Mouse (Mus musculus) spleen, postnatal 10 days (tissue): ENCODE data around the gene Ak4.
A peak's percentile ranks its signal among the peaks of the same experiment; 100 is the strongest.

Experiments
- DNase-seq, 2 experiments: peaks; one replicate each; pipeline ENCODE4 v3.0.0; 2021 to 2022; ENCODE audit warnings: low spot score in 2 of 2

Gene Ak4

DNA sequence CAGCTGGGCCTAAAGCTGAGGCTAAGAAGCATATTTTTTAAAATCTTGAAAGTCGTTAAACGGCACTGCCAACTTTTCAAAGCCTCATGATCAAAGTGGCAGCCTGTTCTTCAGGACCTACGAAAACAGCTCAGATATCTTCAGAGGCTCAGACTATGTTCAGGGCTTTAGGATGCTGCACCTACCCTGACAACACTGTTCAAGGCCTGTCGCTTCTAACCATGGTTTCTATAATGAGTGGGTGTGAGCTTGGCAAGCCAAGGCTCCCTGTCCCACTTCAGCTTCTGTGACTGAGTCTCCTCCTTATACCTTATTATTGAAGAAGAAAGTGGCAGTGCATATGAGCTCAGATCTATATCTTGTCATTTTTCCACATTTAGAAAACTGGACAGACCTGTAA, 40.3 kb downstream of the Ak4 start:
- DNase-seq, result no peak

DNA sequence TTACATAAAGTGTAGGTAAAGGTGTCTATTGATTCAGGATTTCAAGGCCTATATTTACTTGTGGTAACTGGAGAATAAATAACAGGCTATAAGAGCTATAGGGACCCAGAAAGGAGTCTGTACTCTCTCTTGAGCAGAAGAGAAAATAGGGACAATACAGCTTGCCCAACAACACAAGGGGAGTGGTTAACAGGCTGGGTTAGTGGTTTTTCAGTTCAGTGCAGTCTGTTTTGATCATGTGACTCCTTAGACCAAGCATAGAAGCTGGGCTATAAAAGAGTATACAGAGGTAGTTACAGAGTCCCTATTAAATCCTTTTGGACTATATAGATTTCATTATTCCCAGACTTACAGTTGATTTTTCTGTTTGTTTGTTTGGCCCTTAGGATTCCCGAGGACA, 41.0 kb downstream of the Ak4 start:
- DNase-seq, result no peak

DNA sequence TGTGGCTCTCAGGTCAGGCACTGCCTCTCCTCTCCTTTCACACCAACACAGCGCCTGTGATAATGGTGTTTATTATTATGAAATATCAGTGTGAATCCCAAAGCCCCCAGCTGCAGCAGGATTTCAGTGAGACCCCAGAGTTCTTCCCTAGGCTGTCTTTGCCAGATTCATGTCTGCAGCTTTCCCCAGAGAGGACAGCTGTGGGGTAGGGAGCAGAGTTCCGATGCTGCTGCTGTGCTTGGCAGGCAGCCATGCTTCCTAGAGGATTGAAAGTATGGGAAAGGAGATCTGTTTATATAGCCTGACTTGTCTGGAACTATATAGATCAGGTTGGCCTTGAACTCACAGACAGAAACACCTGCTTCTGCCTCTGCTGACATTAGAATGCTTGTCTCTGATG, 43.0 kb downstream of the Ak4 start:
- DNase-seq, result no peak

DNA sequence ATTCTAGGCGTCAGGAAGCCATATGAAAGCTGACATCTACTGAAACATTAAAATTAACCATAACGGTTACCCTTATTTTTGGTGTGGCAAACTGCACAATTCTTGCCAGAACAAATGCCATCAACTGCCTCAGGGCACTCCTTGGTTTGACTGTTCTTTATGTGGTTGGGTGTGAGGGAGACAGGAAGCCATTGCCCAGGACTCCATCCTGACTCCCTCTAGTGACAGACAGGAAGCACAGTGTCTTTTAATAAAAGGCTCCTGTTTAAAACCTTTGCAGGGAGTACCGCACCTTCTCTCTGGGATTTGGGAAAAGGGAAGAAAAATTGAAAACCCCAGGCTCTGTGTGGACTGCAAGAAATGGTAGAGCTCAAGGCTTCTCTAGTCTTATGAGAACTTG, 47.2 kb downstream of the Ak4 start:
- no peak for DNase-seq

DNA sequence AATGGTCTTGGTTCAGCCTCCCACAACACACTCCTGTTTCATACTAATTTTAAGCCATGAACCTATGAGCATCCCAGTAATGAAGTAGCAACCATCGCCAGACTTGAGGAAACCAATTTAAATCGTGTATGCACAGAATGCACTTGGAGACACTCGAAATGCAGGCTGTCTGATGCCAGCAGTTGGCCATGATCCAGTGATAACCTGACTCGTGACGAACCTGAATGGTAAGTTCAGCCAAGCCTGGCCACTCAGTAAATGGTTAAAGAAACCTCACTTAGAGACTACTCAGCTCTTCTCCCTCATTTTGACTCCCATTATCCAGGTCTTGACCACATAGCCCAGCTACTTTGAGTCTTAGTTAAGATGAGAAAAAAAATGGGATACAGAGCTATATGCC, 50.2 kb downstream of the Ak4 start:
- no peak for DNase-seq

DNA sequence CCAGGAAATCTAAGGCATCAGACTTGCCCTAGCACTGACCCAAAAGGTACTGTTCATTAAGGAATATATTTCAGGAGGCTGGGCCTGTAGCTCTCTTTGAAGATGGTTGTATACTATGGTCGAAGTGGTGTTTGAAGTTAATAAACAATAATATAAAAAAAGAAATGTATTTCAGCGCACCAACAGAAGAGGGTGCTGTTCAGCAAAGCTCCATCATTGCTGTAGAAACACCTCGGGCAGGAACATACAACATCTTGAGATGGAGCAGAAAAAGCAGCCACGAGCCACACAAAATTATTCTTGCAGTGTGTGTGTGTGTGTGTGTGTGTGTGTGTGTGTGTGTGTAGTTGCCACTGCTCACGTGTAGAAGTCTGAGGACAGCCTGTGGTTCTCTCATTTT, 51.5 kb downstream of the Ak4 start:
- no peak for DNase-seq

DNA sequence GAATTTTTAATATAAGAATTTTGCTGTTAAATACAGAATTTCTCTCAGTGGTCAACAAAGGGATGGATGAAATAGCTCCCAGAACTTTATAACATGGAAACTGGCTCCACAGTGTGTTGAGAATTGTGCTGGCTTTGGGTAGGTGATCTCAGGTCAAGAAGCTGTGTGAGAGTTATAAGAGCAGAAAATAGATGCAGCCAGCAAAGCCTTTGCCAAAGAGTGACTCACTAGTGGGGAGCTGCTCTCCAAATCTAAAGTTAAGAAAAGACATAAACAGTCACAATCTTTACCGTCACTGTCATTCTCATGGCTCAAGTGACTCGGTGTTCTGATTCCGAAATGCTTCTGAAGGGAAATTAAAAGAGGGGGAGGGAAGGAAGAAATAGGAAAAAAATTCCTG, 53.7 kb downstream of the Ak4 start:
- no peak for DNase-seq

DNA sequence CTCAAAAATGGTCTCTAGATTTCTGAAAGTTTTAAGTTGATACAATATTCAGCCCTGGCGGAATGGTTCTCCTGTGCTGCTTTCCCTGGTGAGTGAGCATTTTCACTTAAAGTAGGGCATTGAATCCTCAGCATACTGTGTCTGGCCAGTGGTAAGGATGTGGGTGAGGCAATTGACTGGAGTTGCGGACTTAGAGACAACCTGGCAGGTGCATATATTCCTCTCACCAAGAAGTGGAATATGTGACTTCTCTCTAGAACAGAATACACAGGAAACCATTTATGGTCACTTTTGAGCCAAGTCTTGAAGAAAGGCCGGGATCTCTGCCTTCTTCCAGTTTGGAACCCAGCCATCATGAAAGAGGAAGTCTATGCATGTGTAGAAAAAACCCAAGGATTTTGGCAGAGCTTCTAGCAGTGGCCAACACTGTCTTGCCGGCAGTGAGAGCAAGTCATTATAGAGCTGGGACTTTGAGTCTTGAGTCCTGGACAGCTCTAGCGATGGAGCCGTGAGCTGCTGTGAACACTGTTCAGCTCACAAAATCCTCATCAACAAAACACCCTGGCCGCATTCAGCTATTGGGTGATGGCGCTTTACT, 71.3 kb downstream of the Ak4 start:
- DNase-seq, result no peak

DNA sequence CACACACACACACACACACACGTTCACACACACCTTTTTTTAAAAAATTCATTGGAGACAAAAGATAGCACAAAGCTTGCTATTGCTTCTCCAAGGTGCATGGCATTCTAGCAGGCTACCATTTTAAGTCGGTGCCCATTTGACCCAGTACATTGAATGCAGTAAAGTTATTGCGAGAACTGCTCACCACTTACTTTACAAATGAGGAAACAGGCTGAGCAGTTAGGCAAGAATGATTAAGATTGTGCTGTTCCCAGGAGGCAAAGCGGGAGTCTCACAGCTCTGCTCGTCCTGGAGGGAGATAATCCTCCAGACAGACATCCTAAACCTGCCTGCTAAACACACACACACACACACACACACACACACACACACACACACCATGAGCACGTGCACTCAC, 72.6 kb downstream of the Ak4 start:
- no peak for DNase-seq

DNA sequence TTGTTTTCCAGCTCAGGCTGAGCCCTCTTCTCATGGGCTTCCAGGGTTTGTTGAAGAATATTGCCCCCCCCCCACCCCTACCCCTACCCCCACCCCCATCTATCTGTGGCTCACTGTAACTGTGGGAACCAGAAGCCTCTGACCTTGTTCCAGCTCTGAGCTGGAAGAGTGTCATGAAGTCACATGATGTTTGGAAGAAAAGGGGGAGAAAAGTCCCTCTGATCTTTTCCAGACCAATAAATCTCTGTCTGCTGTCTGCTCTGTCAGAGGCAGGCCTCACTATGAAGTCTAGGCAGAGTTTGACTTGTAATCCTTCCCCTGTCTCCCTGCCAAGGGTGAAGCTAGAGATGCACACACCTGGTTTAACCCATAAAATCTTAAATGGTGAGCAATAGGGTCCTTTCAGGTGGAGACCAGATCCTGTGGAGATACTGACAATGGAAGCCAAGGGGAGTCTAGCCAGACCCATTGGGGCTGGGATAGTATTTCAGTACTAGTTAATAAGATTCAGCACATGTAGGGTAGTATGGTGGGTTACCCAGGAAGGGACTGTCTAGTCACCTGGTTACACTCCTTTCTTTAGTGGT, 74.6 kb downstream of the Ak4 start:
- no peak for DNase-seq

DNA sequence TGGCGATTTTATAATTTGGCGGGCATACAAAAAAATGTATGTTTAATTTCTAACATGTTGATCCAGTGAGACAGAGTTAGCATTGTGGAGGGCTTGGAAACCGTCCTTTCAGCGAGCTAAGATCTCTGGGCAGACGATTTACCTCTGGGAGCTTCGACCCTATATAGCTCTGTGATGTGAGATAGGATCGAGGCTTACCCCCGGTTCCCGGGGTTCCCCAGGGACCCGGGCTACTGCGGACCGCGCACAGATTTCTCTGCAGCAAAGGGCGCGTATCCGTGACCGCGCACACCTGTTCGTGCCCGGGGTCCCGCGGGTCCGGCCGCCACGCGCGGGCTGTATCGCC, 77.1 kb downstream of the Ak4 start:
- DNase-seq, result no peak

DNA sequence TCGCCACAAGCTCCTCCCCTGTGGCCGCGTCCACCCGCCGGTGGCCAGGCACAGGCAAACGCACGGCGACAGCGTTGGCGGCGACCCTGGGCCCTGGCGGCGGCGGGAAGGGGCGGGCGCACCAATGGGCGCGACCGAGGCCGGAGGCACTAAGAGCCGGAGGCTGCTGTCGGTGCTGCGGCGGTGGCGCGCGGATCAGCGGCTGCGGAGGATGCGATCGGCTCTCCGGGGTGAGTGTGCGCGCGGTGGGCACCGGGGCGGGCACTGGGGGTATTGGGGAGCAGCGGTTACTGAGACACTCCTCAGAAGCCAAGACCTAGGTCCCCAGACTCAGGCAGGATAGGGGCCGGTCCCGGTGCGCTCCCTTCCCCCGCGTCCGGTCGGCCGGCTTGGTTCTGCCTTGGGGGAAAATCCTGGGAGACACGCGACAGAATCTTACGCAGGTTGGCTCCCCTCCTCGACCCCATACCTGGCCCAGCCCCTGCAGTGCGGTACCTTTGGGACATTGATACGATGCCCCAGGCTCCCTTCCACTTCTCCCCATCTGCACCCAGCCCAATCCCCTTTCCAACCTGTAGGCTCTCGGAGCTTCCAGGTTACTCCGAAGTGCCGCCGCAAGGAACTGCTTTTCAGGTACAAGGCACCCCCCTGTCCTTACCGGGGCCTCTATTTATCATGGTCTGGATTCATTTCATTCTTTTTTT, 77.6 kb downstream of the Ak4 start, which contains the start of gene Dnajc6:
Gene Dnajc6, plus strand, starts transcription at position 115 of the 704 bp plus-strand sequence.
- no peak for DNase-seq

DNA sequence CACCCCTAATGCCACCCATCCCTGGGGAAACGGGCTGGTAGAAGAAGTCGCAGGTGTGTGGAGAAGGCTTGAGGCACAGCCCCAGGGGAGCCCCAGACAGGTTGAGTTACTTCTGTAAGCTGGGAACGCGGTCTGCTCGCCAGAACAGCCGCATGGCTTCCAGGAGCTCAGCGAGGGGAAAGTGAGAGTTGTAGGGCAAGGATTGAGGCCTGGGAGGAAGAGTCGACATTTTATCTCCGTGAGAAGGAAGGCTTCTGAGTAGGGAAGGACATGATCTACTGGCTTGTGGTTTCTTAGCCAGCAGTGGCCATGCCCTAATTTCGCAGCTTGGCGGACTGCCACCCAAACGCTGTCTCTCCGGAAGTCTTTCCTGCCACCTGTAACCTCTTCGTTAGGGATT, 78.3 kb downstream of the Ak4 start:
- DNase-seq, result no peak

DNA sequence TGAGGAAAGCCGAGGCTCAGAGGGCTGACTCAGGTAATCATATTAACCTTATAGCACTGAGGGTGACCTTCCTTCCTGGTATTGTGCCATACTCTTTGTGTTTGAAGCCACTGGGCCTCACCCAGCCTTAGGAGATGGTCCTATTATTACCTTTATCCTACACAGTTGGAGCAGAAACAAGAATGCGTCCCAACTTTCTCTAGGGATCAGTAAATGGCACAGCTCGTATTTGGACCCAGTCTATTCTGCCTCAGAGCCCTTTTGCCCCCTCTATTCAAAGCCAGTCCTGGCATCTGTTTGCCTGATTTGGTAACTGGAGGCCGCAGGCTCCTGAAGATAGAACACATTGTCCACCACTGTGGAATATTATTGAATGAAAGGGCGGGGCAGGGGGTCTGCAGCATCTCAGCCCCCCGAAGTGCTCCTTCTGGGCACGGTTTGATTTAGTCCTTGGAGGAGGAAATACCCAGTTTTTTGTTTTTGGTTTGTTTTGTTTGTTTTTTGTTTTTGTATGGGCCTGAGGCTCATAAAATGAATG, 85.5 kb downstream of the Ak4 start:
- no peak for DNase-seq

DNA sequence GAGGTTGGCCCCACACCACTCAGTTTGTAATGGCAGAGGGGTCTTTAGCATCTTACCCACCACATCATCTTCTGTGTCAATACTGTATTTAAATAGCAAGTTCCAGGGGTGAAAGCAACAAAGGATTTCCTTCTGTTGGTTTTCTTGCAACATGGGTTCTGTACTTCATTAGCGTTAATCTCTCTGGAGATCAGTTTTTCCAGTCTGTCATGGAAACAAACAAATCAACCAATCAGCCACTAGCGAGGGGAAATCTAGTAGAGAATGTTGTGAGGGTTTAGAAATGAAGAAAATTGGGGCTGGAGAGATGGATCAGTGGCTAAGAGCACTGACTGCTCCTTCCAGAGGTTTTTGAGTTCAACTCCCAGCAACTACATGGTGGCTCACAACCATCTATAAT, 86.9 kb downstream of the Ak4 start:
- no peak for DNase-seq

DNA sequence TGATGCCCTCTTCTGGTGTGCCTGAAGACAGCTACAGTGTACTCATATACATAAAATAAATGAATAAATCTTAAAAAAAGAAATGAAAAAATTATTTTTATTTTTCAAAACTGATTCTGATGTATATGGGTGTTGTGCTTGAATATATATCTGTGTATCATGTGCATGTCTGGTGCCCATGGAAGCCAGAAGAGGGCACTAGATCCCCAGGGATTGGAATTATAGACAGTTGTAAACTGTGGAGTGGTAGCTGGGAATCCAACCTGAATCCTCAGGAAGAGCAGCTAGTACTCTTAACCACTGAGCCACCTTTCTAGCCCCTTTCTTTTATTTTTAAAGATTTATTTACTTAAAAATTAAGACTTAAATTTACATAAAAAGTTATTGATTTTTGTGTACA, 87.3 kb downstream of the Ak4 start:
- DNase-seq, result no peak

DNA sequence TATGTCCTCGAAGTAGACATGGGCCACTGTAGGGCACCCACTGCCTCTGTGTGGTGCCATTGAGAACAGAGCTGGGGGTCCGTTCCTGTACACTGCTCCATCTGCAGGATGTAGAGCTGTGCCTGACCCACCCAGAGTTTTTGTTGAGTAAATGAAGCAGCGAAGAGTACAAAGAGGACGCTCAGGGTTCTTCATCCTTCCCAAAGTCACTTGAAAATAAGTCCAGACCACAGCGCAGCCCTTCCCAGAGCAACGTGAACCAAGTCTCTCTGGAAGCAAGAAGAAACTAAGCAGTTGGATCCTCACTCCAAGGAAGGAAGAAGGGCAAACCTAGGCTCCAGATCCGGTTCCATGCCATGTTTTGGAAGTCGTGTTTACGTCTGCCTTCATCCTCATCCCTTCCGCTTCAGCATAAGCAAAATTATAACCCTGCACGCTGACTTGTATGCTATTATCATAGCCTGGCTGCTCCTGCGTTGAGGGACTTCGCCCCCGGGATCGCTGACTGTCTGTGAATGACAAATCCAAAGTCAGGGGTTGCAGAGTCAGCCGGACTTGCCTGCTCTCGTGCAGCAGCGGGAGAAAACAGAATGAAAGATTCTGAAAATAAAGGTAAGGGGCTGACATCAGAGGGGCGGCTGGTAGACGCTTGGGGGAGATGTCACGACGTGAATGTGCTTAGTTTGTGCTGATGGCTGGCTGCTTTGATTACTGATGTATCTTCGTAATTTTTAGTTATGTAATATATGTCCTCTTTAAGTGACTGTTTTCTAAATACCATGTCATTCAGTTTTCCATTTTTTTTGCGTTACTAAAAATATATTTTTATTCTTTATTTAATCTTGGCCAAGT, 88.7 kb downstream of the Ak4 start:
- DNase-seq, result peak; percentile 24 to 60

DNA sequence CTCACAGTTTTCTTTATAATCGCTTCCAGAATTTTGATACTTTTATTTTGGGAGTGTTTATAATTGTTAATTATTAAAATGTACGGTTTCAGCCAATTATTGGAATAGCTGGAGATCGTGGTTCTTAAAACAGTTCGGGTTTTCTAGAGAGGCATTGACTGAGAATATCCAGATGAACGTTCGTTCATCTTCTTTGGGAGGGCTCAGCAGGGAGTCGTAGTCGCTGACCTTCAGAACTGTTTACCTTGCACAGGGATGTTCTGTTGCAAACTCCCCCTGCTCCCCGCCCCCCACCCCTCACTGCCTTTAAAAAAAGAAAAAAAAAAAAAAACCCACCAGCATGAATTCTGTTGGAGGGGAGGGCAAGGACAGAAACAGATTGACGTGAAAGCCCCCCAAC, 89.4 kb downstream of the Ak4 start:
- no peak for DNase-seq

DNA sequence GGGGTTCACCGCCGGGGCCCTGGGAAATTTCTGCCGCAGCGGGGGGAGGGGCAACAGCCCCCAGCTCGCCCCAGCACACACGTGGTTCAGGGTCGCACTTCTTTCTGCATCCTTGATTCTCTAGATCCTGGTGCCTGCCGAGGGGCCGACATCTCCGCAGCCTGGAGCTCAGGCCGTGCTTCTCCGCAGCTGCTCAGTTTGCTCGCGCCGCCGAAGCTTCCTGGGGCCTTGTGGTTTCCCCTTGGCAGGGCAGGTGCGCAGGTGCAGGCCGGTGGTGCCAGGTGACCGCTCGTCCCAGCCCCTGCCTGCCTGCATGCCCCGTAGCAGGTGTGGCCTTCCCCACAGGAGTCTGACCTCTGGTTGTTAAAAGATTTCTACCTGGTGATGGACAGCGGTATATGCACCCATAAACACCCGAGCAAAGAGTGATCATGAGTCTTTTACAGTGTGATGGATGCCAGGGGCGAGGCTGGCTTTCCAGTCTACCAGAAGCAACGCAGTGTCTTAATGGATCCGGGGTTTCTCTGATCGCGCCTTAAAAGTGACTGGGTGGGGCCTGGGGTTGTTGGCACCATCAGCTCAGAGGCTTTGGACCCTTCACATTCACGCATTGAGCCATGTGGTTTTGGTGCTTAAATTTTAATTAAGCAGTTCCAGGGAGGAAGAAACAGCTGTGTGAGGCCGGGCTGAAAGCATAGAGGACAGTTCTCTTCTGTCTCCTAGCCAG, 89.9 kb downstream of the Ak4 start:
- DNase-seq, result peak; percentile 38 to 41

DNA sequence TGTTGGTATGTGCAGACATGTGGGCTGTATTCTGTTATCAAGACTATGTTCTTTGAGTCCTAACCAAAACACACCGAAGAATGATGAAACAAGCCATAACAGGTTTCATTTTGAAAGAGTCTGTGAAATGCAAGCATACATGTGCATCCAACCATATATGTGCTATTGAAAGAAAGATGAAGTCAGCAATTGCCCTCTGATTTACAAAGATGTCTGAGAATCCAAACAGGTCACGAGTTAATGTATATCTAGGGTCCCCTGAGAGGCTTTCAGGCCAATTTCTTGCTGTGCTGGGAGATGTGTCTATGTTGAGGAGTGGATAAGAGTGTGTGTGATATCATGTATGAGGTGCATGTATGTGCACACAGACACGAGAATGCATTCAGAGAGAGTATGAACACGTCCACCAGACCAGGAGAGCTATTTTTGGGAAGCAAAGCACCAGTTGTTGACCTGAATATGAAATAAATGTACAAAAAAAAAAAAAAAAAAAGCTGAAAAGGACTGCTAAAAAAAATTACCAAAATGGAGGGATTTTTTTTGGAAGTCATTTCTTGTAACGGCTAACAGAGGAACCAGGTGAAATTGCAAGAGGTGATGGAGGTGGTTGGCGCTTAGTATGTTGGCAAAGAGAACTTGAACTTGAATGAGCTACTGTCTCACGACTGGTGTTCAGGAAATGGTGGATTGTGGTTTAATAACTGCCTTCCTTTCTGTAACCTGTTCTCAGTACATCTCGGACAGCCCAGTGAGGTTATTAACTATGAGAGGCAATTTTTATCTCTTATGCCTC, 91.2 kb downstream of the Ak4 start:
- peak in 1 of 2 experiments; percentile 6 for DNase-seq

DNA sequence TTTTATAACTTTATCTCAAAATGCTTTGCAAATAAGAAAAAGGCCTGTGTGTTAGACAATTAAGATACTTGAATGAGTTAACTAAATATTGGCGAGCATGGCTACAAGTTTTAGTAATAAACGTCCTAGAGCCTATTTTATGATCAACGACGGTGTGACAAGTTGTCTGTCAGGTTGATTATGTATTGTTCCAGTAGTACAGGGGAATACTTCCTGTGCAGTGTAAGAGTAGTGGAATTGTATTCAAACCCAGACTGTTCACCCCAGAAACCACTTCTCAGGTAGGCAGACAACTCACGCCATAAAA, 91.8 kb downstream of the Ak4 start:
- no peak for DNase-seq
